Mouse (Mus musculus) midbrain, embryonic 10.5 days (tissue): Measurements from ENCODE around the gene Ankrd11. TPM values are rescaled to one million over a fixed set of nuclear protein-coding genes. Genes with fewer than 3 reads are reported as not detected.

Experiments
- DNase-seq: peaks from one replicate; pipeline ENCODE4 v3.0.0-alpha.2; 2017; ENCODE audit warnings: low spot score
- H3K27ac ChIP-seq: fragments of 300-500 bp; sonication (generic); replicated peaks from 2 replicates; pipeline ENCODE4 v1.5.1; 2016; ENCODE audit warnings: mild to moderate bottlenecking
- H3K27me3 ChIP-seq: fragments of 300-500 bp; sonication (generic); 2 replicates; pipeline ENCODE4 v1.6.1; 2016; ENCODE audit warnings: low read depth, mild to moderate bottlenecking; ENCODE audit not compliant: poor library complexity, severe bottlenecking
- H3K36me3 ChIP-seq: fragments of 300-500 bp; sonication (generic); 2 replicates; pipeline ENCODE4 v1.6.1; 2016; ENCODE audit warnings: mild to moderate bottlenecking, moderate library complexity
- H3K4me1 ChIP-seq: fragments of 300-500 bp; sonication (generic); 2 replicates; pipeline ENCODE4 v1.6.1; 2016
- H3K4me3 ChIP-seq: fragments of 300-500 bp; sonication (generic); 2 replicates; pipeline ENCODE4 v1.5.1; 2016; ENCODE audit warnings: mild to moderate bottlenecking, moderate library complexity
- H3K9me3 ChIP-seq: fragments of 300-500 bp; sonication (generic); replicated peaks from 2 replicates; pipeline ENCODE4 v1.6.1; 2016; ENCODE audit warnings: mild to moderate bottlenecking
- WGBS: fragments of 180-500 bp; shearing (Covaris S2); methylation state at CpG from one replicate; pipeline ENCODE4 v1.1.7; 2016; 5-methylcytosine and 5-hydroxymethylcytosine counted together
- polyA plus RNA-seq: library from polyadenylated mRNA; unstranded; fragments of >200 nt; fragmentation: Nextera tagmentation; extraction: Ambion mirVana; gene quantifications from 2 replicates; pipeline ENCODE4 v1.2.1, GENCODE M21; 2016

The Ankrd11 gene
- polyA plus RNA-seq, 1 experiment from 2014 or later = 29.5 TPM

DNA sequence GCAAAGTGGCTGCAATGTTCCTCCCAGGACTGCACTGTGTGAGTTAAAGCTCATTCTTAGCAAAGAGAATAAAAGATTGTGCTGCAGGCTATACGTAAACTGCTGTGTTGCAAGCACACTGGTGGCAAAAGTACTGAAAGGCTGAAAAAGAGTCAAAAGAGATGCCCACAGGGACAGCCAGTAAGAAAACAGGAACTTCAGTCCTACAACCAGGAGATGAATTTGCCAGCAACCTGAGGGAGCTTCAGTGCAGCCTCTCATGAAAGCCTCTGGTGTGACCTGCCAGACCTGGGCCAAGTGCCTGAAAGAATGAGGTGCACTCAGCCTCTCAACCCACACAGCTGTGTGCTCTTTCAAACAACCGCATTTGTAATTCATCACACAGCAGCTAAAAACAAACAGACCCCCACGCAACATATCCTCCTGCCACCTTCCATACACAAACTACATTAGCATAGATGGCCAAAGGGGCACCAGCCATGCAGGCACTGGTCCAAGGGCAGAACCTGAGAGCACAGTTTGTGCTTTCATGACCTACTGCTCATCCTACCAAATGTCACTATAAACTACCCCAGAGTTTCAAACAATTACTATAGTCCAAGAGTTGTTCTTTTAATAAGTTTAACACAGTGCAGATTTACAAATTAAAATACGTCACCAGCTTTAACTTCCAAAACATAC lies 23.5 kb downstream of the Ankrd11 start:
- Histone ChIP-seq H3K27me3 (no peaks in the 10 kb centered on the region), H3K27ac (no peak overlapping the region), H3K4me1 (peaks cover 23% of the 10 kb centered on the region), H3K9me3 (no peaks in the 10 kb centered on the region), H3K36me3 (peaks cover 23% of the 10 kb centered on the region; the same call in 1 of the 2 replicates), H3K4me3 (no peak overlapping the region)
- WGBS = 82% methylated on average over 4 of the region's 4 CpGs
- no peak for DNase-seq

DNA sequence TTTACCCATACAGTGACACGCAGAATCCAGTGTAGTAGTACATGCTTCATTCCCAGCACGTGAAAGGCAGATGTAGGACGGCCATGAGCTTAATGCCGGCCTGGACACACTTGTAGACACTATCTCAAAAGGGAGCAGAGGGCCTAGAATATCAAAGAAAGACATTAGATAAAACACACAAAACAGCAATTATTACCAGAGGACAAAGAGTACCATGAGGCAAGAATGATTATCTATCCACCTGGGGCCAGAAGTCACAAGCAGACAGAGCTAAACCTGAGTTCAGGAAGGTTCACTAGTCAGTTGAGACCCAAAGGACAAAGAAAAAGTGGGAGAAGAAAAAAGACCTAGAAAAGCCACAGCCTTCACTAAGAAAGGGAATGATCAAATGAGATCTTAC lies 24.9 kb downstream of the Ankrd11 start:
- peaks cover 21% of the 10 kb centered on the region; the same call in 1 of the 2 replicates for H3K36me3 ChIP-seq
- WGBS = 91% methylated on average over 4 of the region's 4 CpGs
- DNase-seq = no peak

DNA sequence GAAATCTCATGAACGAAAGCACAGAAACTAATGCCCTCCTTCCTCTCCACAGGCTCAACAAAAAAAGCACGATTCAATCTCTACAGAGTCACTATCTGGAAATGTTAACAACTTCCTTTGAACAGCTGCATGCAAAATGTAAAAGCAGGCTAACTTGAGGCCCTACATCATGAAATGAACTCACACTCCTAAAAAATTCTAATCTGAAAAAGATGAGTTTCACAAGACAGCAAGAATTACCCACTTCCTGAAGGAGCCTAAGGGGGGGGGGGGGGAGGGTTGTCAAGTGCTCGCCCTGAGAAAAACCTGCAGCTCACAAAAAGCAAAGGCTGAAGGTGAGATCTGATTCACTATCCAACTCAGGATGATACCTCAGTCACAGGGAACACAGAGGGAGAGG lies 27.0 kb downstream of the Ankrd11 start:
- Histone ChIP-seq H3K27me3 (no peaks in the 10 kb centered on the region), H3K36me3 (peaks cover 26% of the 10 kb centered on the region), H3K4me1 (peaks cover 19% of the 10 kb centered on the region), H3K27ac (no peak overlapping the region), H3K4me3 (no peak overlapping the region), H3K9me3 (no peaks in the 10 kb centered on the region)
- WGBS = 87% methylated on average over 3 of the region's 3 CpGs
- DNase-seq = no peak

More for the DNA sequence above, 24.9 kb downstream of the Ankrd11 start:
- Histone ChIP-seq H3K27ac (no peak overlapping the region), H3K9me3 (no peaks in the 10 kb centered on the region), H3K4me1 (peaks cover 23% of the 10 kb centered on the region), H3K27me3 (no peaks in the 10 kb centered on the region), H3K4me3 (no peak overlapping the region)

DNA sequence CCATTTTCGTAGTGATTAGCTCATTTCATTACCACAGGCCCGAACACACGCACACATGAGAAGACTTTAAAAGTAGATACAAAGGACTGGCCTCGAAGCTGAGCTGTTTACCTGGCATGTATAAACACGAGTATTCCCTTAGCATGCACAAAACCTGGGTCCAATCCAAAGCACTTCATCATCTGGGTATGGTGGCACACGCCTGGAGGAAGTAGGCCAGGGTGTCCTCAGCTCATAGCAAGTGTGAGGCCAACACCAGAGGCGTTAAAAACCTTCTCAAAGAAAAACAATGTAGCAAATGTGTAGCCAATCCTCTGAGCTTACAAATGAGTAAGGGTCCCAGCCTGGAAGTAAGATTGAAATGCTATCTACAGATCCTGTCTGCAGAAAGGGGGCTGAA lies 27.6 kb downstream of the Ankrd11 start:
- Histone ChIP-seq H3K27ac (no peak overlapping the region), H3K27me3 (no peaks in the 10 kb centered on the region), H3K9me3 (no peaks in the 10 kb centered on the region), H3K4me3 (no peak overlapping the region), H3K4me1 (peaks cover 19% of the 10 kb centered on the region), H3K36me3 (peaks cover 29% of the 10 kb centered on the region)
- whole genome bisulfite sequencing = 93% methylated on average over 7 of the region's 7 CpGs
- DNase-seq = no peak

DNA sequence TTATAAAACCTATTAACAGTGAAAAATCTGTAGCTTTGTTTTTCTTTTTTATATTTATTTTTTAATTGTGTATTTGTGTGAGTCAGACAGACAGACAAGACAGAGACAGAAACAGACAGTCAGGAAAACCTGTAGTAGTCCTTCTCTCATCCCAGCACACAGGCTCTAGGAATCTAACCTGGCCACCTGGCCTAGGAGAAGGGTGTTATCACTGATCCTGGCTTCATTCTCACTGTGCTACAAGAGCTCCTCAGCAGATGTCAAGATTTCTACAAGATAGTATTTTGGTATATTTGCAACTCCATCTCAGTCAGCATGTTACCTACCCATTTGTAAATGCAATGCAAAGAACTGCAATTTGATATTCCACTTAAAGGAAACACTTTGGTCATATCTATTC lies 30.8 kb downstream of the Ankrd11 start:
- Histone ChIP-seq H3K4me3 (no peak overlapping the region), H3K4me1 (0 out of 2 replicates have a peak, but pooled peaks cover 2% of the 10 kb centered on the region), H3K27ac (no peak overlapping the region), H3K36me3 (peaks cover 21% of the 10 kb centered on the region), H3K27me3 (no peaks in the 10 kb centered on the region), H3K9me3 (no peaks in the 10 kb centered on the region)
- no peak for DNase-seq

DNA sequence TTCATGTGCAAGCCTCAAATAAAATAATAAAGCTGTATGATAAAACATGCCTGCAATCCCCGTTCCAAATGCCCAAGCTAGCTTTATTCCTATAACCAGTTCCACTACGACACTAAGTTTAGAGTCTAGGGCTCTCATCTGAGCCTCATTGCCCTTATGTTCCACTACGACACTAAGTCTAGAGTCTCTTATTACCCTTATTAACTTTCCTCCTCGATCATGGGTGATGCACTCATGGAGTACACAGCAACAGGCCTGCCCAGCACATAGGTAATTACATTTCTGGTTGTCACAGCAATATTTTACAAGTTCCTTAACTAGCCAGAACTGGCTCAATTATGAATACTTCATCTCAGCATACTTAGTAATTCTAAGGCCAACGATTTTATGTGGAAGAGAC lies 36.3 kb downstream of the Ankrd11 start:
- DNase-seq = no peak
- 89% methylated on average over 5 of the region's 5 CpGs for WGBS
- no peaks in the 10 kb centered on the region for H3K9me3 ChIP-seq

DNA sequence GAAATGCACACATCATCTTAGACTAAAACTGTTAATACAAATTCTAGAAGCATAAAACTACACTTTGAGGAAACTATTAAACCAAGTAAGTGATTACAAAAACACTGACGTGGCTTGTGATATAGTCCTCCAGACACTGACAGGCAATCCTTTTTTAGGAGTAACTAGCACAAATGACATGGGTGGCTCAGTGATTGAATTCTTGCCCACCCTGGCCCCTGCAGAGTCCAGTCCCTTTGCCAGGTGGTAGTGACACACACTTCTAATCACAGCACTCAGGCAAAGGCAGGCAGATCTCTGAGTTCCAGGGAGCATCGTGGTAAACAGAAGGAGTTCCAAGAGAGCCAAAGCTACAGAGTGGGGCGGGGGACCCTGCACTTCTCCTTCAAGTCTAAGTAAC lies 36.7 kb downstream of the Ankrd11 start:
- H3K27me3 ChIP-seq = no peaks in the 10 kb centered on the region

More for the DNA sequence above, 36.3 kb downstream of the Ankrd11 start:
- H3K27me3 ChIP-seq = no peaks in the 10 kb centered on the region
- H3K4me1 ChIP-seq = peaks cover 28% of the 10 kb centered on the region; the same call in 1 of the 2 replicates
- no peak overlapping the region for H3K4me3 ChIP-seq
- H3K27ac ChIP-seq = no peak overlapping the region
- H3K36me3 ChIP-seq = peaks cover 8% of the 10 kb centered on the region; the same call in 1 of the 2 replicates

DNA sequence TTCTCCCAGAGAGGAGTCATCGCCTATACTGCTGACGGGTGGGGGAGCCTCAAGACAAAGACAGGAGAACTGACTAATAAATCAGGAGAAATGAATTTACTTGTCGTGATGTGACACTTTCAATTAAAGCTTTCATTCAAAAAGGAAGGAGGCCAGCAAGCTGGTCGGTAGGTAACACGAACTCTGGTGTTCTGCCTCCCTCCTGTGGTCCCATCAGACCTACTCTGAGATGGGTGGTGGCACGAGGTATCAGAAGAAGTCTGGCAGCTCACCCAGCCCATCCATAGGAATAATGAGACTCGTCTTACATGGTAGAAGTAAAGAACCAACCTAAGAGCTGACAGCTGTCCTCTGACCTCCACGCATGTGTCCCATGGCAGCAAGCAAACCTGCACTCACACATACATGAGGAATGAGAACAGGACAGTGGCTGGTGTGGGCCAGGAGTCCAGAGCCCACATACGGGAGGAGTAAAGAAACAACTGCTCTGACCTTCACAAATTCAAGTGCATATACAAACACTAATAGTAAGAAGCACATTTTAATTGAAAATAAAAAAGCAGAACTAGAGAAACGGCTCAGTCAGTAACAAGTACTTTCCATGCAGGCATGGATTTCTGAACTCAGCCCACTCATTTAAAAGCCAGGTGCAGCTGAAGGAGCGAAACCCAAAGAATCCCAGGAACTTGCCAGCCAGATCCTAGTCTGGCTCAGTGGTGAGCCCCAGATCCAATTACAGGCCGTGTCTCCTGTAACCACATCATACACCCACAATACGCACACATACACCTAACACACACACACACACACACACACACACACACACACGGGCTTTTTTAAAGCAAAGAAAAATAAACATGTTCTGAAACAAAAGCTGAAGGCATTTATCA lies 37.8 kb downstream of the Ankrd11 start:
- Histone ChIP-seq H3K36me3 (no peaks in the 10 kb centered on the region), H3K9me3 (no peaks in the 10 kb centered on the region), H3K27ac (no peak overlapping the region), H3K27me3 (no peaks in the 10 kb centered on the region), H3K4me1 (peaks cover 30% of the 10 kb centered on the region; the same call in 1 of the 2 replicates), H3K4me3 (no peak overlapping the region)
- WGBS = 80% methylated on average over 14 of the region's 14 CpGs
- DNase-seq = no peak

More for the DNA sequence above, 36.7 kb downstream of the Ankrd11 start:
- H3K4me1 ChIP-seq = peaks cover 30% of the 10 kb centered on the region; the same call in 1 of the 2 replicates
- no peaks in the 10 kb centered on the region for H3K9me3 ChIP-seq
- no peak overlapping the region for H3K27ac ChIP-seq
- peaks cover 6% of the 10 kb centered on the region; the same call in 1 of the 2 replicates for H3K36me3 ChIP-seq
- WGBS = 81% methylated on average over 3 of the region's 3 CpGs
- DNase-seq = no peak
- H3K4me3 ChIP-seq = no peak overlapping the region

DNA sequence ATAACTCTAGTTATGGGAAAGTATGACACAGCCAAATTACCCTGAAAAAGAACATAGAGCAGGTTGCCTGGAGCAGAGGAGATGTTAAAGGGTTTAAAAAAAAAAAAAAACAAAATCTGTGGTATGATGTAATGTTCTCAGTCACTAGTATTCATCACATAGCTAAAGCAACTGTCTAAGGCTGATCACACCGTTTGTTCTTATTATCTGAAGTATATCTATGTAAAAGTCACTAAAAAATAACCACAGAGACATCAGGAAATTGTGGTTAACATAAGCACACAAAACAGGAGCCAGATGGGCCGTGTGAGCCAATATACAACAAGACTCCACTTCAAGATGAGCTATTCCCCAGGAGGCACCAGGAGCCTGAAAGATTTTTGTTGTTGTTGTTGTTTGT lies 41.8 kb downstream of the Ankrd11 start:
- peaks cover 25% of the 10 kb centered on the region; the same call in 1 of the 2 replicates for H3K4me1 ChIP-seq
- H3K9me3 ChIP-seq = no peaks in the 10 kb centered on the region
- no peaks in the 10 kb centered on the region for H3K27me3 ChIP-seq
- WGBS = 83% methylated on average over 2 of the region's 2 CpGs
- no peak for DNase-seq
- H3K36me3 ChIP-seq = peaks cover 11% of the 10 kb centered on the region
- no peak overlapping the region for H3K4me3 ChIP-seq
- no peak overlapping the region for H3K27ac ChIP-seq

DNA sequence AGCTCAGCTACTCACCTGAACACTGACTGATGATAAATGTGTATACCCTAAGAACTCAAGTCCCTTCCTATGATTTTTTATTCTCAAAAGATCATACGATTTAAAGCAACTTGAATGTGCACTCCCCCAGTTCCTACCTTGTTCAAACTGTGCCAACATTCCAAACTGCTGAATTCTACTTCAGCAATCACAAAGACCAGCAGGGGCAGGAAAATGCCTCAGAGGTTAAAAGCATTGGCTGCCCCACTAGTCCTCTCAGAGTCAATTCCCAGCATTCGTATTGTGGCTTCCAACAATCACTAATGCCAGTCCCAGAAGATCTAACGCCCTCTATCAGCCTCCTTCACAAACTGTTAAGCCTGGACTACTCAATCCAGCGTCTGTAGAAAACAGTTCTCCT lies 44.1 kb downstream of the Ankrd11 start:
- Histone ChIP-seq H3K36me3 (peaks cover 11% of the 10 kb centered on the region), H3K27ac (no peak overlapping the region), H3K9me3 (no peaks in the 10 kb centered on the region), H3K27me3 (no peaks in the 10 kb centered on the region), H3K4me3 (no peak overlapping the region), H3K4me1 (peaks cover 32% of the 10 kb centered on the region)
- WGBS = 82% methylated on average over 4 of the region's 4 CpGs
- no peak for DNase-seq

DNA sequence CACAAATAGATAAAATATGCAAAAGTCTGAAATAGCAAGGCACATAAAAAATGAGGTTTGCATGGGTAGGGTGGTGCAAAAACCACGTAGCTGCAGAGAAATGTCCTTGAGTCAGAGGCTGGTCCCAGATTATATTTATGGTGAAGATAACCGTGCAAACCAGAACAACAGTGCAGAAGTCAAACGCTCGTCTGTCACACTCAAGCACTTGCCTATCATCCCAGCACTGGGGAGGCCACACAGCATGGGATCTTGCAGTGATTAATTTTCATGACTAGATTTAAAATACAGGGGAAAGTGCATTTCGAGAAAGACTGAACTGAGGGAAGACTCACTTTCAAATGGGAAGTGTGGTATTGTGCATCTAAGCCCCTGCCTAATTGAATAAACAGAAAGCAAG lies 48.3 kb downstream of the Ankrd11 start:
- H3K36me3 ChIP-seq = peaks cover 11% of the 10 kb centered on the region
- no peaks in the 10 kb centered on the region for H3K27me3 ChIP-seq
- WGBS = 87% methylated on average over 5 of the region's 5 CpGs
- DNase-seq = no peak
- peaks cover 19% of the 10 kb centered on the region for H3K4me1 ChIP-seq
- H3K4me3 ChIP-seq = no peak overlapping the region
- H3K27ac ChIP-seq = no peak overlapping the region
- no peaks in the 10 kb centered on the region for H3K9me3 ChIP-seq

DNA sequence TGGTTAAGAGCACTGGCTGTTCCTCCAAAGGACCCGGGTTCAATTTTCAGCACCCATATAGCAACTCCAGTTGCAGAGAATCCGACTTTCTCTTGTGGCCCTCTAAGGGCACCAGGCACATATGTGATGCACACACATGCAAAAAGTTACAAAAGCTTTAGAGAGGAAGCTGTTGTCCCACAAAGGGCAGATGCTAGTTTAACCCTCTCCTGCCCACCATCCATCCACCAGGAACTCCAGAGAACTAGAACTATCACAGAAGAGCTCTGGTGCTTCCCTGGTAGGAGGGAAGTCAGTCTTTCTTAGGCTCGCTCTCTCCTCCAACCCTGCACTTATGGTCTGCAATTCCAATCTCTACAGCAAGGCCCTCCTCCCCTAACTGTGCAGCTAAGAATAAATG lies 49.0 kb downstream of the Ankrd11 start:
- H3K36me3 ChIP-seq = peaks cover 11% of the 10 kb centered on the region
- DNase-seq = no peak
- H3K27ac ChIP-seq = no peak overlapping the region
- H3K27me3 ChIP-seq = no peaks in the 10 kb centered on the region
- no peaks in the 10 kb centered on the region for H3K9me3 ChIP-seq
- no peak overlapping the region for H3K4me3 ChIP-seq
- 87% methylated on average over 3 of the region's 3 CpGs for WGBS
- peaks cover 19% of the 10 kb centered on the region for H3K4me1 ChIP-seq

DNA sequence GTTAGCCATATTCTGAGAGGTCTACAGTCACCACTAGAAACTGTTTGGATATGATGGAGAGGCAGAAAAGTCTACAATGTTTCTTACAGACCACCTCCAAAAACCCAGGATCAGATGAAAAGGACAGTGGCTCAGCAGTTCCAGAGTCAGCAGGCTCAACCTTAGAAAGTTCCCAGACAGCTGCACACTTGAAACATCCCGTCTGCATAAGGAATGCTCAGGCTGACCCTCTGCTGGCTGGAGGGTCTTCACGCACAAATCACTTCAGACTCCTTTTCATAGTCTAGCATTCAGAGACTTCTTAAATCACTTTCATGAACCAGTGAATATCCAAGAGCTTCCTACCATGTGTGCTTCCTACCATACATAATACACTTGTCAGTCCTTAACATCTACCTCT lies 49.8 kb downstream of the Ankrd11 start:
- H3K27me3 ChIP-seq = no peaks in the 10 kb centered on the region
- peaks cover 21% of the 10 kb centered on the region for H3K4me1 ChIP-seq
- H3K27ac ChIP-seq = no peak overlapping the region
- H3K4me3 ChIP-seq = no peak overlapping the region
- WGBS = 68% methylated on average over 2 of the region's 2 CpGs
- H3K9me3 ChIP-seq = no peaks in the 10 kb centered on the region
- no peak for DNase-seq
- peaks cover 11% of the 10 kb centered on the region for H3K36me3 ChIP-seq
